Mouse (Mus musculus) embryonic facial prominence, embryonic 15.5 days (tissue): ENCODE measurements around the gene Srbd1. TPM values are rescaled to one million over a fixed set of nuclear protein-coding genes. Genes with fewer than 3 reads are reported as not detected.
A peak's percentile ranks its signal among the peaks of the same experiment; 100 is the strongest.

ENCODE experiments used
- ATAC-seq: fragments of 200-750 bp; cut with Nextera tagmentation; 2 replicates; pipeline ENCODE4 v1.8.0; 2017; ENCODE audit warnings: low read depth, moderate TSS enrichment; ENCODE audit not compliant: insufficient number of reproducible peaks, low FRiP score, low TSS enrichment
- H3K27ac ChIP-seq: fragments of 300-500 bp; sonication (generic); replicated peaks from 2 replicates; pipeline ENCODE4 v1.5.1; 2015; ENCODE audit warnings: mild to moderate bottlenecking, inconsistent platforms
- H3K27me3 ChIP-seq: fragments of 300-500 bp; sonication (generic); 2 replicates; pipeline ENCODE4 v1.6.1; 2015; ENCODE audit warnings: inconsistent platforms
- H3K36me3 ChIP-seq: fragments of 300-500 bp; sonication (generic); 2 replicates; pipeline ENCODE4 v1.6.1; 2015; ENCODE audit warnings: mild to moderate bottlenecking, inconsistent platforms
- H3K4me1 ChIP-seq: fragments of 300-500 bp; sonication (generic); 2 replicates; pipeline ENCODE4 v1.6.1; 2015; ENCODE audit warnings: inconsistent platforms
- H3K4me2 ChIP-seq: fragments of 300-500 bp; sonication (generic); replicated peaks from 2 replicates; pipeline ENCODE4 v1.6.1; 2015; ENCODE audit warnings: mild to moderate bottlenecking, inconsistent platforms
- H3K4me3 ChIP-seq: fragments of 300-500 bp; sonication (generic); replicated peaks from 2 replicates; pipeline ENCODE4 v1.5.1; 2015; ENCODE audit warnings: mild to moderate bottlenecking, inconsistent platforms
- H3K9ac ChIP-seq: fragments of 300-500 bp; sonication (generic); 2 replicates; pipeline ENCODE4 v1.6.1; 2015; ENCODE audit warnings: inconsistent platforms
- H3K9me3 ChIP-seq: fragments of 300-500 bp; sonication (generic); replicated peaks from 2 replicates; pipeline ENCODE4 v1.6.1; 2016; ENCODE audit warnings: inconsistent platforms
- WGBS: fragments of 180-500 bp; shearing (Covaris S2); methylation state at CpG from one replicate; pipeline ENCODE4 v1.1.7; 2015; 5-methylcytosine and 5-hydroxymethylcytosine counted together
- polyA plus RNA-seq: library from polyadenylated mRNA; unstranded; fragments of >200 nt; fragmentation: Nextera tagmentation; extraction: Ambion mirVana; gene quantifications from 2 replicates; pipeline ENCODE4 v1.2.1, GENCODE M21; 2015

The Srbd1 gene
- polyA plus RNA-seq, 1 experiment from 2014 or later, result 16.2 TPM

GRCm38 (mm10) chr17:86135835-86136234 is 9.1 kb downstream of the Srbd1 start:
- H3K9ac ChIP-seq, result no peak overlapping the region
- H3K4me2 ChIP-seq, result no peak overlapping the region
- H3K27ac ChIP-seq, result no peak overlapping the region
- WGBS, result 77% methylated on average over 10 of the region's 10 CpGs
- peaks cover 51% of the 10 kb centered on the region for H3K36me3 ChIP-seq
- H3K27me3 ChIP-seq, result no peaks in the 10 kb centered on the region
- no peak overlapping the region for H3K4me3 ChIP-seq
- H3K9me3 ChIP-seq, result no peaks in the 10 kb centered on the region
- H3K4me1 ChIP-seq, result no peaks in the 10 kb centered on the region
- ATAC-seq, result no peak

- WGBS, result 93% methylated on average over 6 of the region's 6 CpGs
- no peaks in the 10 kb centered on the region for H3K27me3 ChIP-seq
- H3K4me2 ChIP-seq, result no peak overlapping the region
- no peaks in the 10 kb centered on the region for H3K4me1 ChIP-seq
- H3K36me3 ChIP-seq, result peaks cover 60% of the 10 kb centered on the region
- no peak overlapping the region for H3K9ac ChIP-seq
- H3K27ac ChIP-seq, result no peak overlapping the region
- no peak for ATAC-seq
- H3K4me3 ChIP-seq, result no peak overlapping the region
- no peaks in the 10 kb centered on the region for H3K9me3 ChIP-seq
These were observed 10.5 kb downstream of the Srbd1 start for GRCm38 (mm10) chr17:86134461-86134860.

- H3K9ac ChIP-seq, result no peak overlapping the region
- H3K9me3 ChIP-seq, result no peaks in the 10 kb centered on the region
- no peaks in the 10 kb centered on the region for H3K27me3 ChIP-seq
- no peaks in the 10 kb centered on the region for H3K4me1 ChIP-seq
- ATAC-seq, result no peak
- no peak overlapping the region for H3K4me3 ChIP-seq
- no peak overlapping the region for H3K27ac ChIP-seq
- H3K4me2 ChIP-seq, result no peak overlapping the region
- 64% methylated on average over 5 of the region's 5 CpGs for WGBS
- peaks cover 56% of the 10 kb centered on the region for H3K36me3 ChIP-seq
These were observed 12.4 kb downstream of the Srbd1 start for GRCm38 (mm10) chr17:86132534-86132933.

- Histone ChIP-seq H3K27ac (no peak overlapping the region), H3K4me2 (no peak overlapping the region), H3K36me3 (peaks cover 44% of the 10 kb centered on the region), H3K9ac (no peak overlapping the region), H3K27me3 (no peaks in the 10 kb centered on the region), H3K4me3 (no peak overlapping the region), H3K9me3 (no peaks in the 10 kb centered on the region), H3K4me1 (no peaks in the 10 kb centered on the region)
- ATAC-seq, result no peak
- 91% methylated on average over 5 of the region's 5 CpGs for WGBS
These were observed 16.8 kb downstream of the Srbd1 start for GRCm38 (mm10) chr17:86128198-86128597.

GRCm38 (mm10) chr17:86125908-86126307 is 19.1 kb downstream of the Srbd1 start:
- H3K9ac ChIP-seq, result no peak overlapping the region
- peaks cover 49% of the 10 kb centered on the region for H3K36me3 ChIP-seq
- no peaks in the 10 kb centered on the region for H3K9me3 ChIP-seq
- no peak overlapping the region for H3K27ac ChIP-seq
- ATAC-seq, result no peak
- WGBS, result 61% methylated on average over 5 of the region's 5 CpGs
- no peak overlapping the region for H3K4me3 ChIP-seq
- no peaks in the 10 kb centered on the region for H3K4me1 ChIP-seq
- H3K27me3 ChIP-seq, result no peaks in the 10 kb centered on the region
- H3K4me2 ChIP-seq, result no peak overlapping the region

DNA sequence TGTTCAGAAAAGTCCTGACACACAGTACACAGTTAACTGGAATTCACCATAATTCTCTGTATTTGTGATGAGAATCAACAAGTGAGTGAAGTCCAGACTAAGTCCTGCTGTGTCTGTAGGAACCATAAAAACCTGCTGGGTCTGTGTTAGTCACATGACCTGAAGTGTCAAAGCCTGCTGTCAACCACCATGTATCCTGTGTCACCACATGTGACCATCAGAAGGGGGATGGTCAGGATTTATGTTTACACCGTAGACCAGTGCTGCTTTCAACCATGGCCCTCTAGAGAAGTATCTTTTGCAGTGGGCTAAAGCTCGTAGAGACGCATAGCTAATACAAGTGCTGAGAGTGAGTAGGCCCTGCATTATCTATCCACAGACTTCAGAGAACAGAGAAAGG is 21.8 kb downstream of the Srbd1 start:
- no peak for ATAC-seq
- H3K27ac ChIP-seq, result no peak overlapping the region
- no peak overlapping the region for H3K9ac ChIP-seq
- no peak overlapping the region for H3K4me2 ChIP-seq
- H3K9me3 ChIP-seq, result no peaks in the 10 kb centered on the region
- no peak overlapping the region for H3K4me3 ChIP-seq
- peaks cover 35% of the 10 kb centered on the region for H3K36me3 ChIP-seq
- no peaks in the 10 kb centered on the region for H3K27me3 ChIP-seq
- no peaks in the 10 kb centered on the region for H3K4me1 ChIP-seq
- 85% methylated on average over 3 of the region's 3 CpGs for WGBS

- Histone ChIP-seq H3K4me3 (no peak overlapping the region), H3K36me3 (peaks cover 5% of the 10 kb centered on the region; the same call in 1 of the 2 replicates), H3K9ac (no peak overlapping the region), H3K4me1 (no peaks in the 10 kb centered on the region), H3K27me3 (no peaks in the 10 kb centered on the region), H3K9me3 (no peaks in the 10 kb centered on the region), H3K4me2 (no peak overlapping the region), H3K27ac (no peak overlapping the region)
- 82% methylated on average over 2 of the region's 2 CpGs for WGBS
- ATAC-seq, result no peak
These were observed 48.1 kb downstream of the Srbd1 start for GRCm38 (mm10) chr17:86096875-86097274.

GRCm38 (mm10) chr17:86093124-86093523 is 51.9 kb downstream of the Srbd1 start:
- H3K4me2 ChIP-seq, result no peak overlapping the region
- H3K27ac ChIP-seq, result no peak overlapping the region
- 98% methylated on average over 1 of the region's 1 CpGs for WGBS
- peaks cover 5% of the 10 kb centered on the region; the same call in 1 of the 2 replicates for H3K36me3 ChIP-seq
- no peaks in the 10 kb centered on the region for H3K27me3 ChIP-seq
- H3K4me3 ChIP-seq, result no peak overlapping the region
- no peak overlapping the region for H3K9ac ChIP-seq
- 0 out of 2 replicates have a peak, but pooled peaks cover 4% of the 10 kb centered on the region for H3K4me1 ChIP-seq
- ATAC-seq, result no peak
- H3K9me3 ChIP-seq, result no peaks in the 10 kb centered on the region

DNA sequence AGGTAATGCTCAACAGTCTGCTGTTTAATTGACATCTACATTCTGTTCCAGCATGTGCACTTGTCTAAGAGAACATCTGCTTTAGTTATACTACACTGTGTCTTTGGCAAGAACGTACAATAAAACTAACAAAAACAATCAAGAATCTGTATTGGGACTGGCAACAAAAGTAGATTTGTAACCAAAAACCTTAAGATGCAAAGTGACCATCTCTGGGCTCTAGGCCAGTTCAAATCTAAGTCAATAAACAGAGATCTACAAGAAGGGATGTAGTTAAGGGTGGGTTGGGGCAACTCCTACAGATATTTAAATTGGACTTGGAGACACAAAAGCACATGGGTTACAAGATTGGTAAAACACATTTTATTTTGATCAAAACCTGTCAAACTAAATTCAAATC is 53.3 kb downstream of the Srbd1 start:
- H3K9ac ChIP-seq, result no peak overlapping the region
- H3K4me3 ChIP-seq, result no peak overlapping the region
- H3K36me3 ChIP-seq, result peaks cover 5% of the 10 kb centered on the region; the same call in 1 of the 2 replicates
- 37% methylated on average over 1 of the region's 1 CpGs for WGBS
- ATAC-seq, result peak; percentile 39; the same call in 1 of the 2 replicates
- H3K9me3 ChIP-seq, result no peaks in the 10 kb centered on the region
- 0 out of 2 replicates have a peak, but pooled peaks cover 4% of the 10 kb centered on the region for H3K4me1 ChIP-seq
- no peak overlapping the region for H3K27ac ChIP-seq
- no peak overlapping the region for H3K4me2 ChIP-seq
- H3K27me3 ChIP-seq, result no peaks in the 10 kb centered on the region

DNA sequence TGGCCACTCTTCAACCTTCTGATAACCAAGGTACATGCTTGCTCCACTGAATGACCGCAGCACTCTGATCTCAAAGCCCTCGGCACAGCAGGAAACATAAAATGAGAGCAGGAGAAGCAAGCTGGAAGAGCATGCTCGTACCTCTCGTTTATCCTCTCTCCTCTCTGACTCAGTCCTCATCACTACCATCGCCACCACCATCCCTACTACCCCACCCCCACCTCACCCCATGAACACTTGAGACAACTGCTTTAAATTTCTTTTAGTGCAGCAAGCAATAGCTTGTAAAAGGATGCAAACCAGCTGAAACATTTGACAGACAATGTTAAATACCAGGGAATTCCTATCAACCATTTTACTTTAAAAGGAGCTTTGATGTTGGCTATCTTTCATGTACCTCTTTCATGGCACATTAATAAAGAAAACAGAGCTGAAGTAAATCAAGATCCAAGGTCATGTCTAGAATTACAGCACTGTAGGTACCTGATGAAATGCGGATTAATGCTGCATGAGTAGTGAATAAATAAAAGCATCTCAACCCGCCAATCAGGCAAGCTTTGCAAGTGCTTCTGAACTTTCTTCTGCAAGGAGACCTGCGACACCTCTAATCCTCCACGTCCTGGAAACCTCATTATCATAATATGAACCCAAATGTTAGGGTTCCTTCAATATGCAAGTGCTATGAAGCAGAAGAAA is 54.9 kb downstream of the Srbd1 start:
- Histone ChIP-seq H3K9me3 (no peaks in the 10 kb centered on the region), H3K9ac (no peak overlapping the region), H3K4me2 (no peak overlapping the region), H3K4me1 (0 out of 2 replicates have a peak, but pooled peaks cover 4% of the 10 kb centered on the region), H3K27me3 (no peaks in the 10 kb centered on the region), H3K4me3 (no peak overlapping the region), H3K27ac (no peak overlapping the region), H3K36me3 (no peaks in the 10 kb centered on the region)
- WGBS, result 51% methylated on average over 9 of the region's 9 CpGs
- no peak; the same call in 1 of the 2 replicates for ATAC-seq

- H3K27me3 ChIP-seq, result no peaks in the 10 kb centered on the region
- ATAC-seq, result no peak
- WGBS, result 92% methylated on average over 9 of the region's 9 CpGs
- no peaks in the 10 kb centered on the region for H3K9me3 ChIP-seq
- no peak overlapping the region for H3K4me3 ChIP-seq
- H3K36me3 ChIP-seq, result no peaks in the 10 kb centered on the region
- no peak overlapping the region for H3K27ac ChIP-seq
- H3K9ac ChIP-seq, result no peak overlapping the region
- H3K4me2 ChIP-seq, result no peak overlapping the region
- H3K4me1 ChIP-seq, result 0 out of 2 replicates have a peak, but pooled peaks cover 4% of the 10 kb centered on the region
These were observed 57.1 kb downstream of the Srbd1 start for GRCm38 (mm10) chr17:86087922-86088321.

- H3K4me1 ChIP-seq, result 0 out of 2 replicates have a peak, but pooled peaks cover 4% of the 10 kb centered on the region
- no peak overlapping the region for H3K4me3 ChIP-seq
- H3K9ac ChIP-seq, result no peak overlapping the region
- no peaks in the 10 kb centered on the region for H3K9me3 ChIP-seq
- H3K4me2 ChIP-seq, result no peak overlapping the region
- H3K36me3 ChIP-seq, result no peaks in the 10 kb centered on the region
- no peaks in the 10 kb centered on the region for H3K27me3 ChIP-seq
- no peak overlapping the region for H3K27ac ChIP-seq
- 70% methylated on average over 4 of the region's 4 CpGs for WGBS
- ATAC-seq, result no peak
These were observed 58.8 kb downstream of the Srbd1 start for GRCm38 (mm10) chr17:86086191-86086590.
